Mouse (Mus musculus) gastrocnemius, postnatal 36 days (tissue): ENCODE measurements around the gene Capg. TPM values are rescaled to one million over a fixed set of nuclear protein-coding genes. Genes with fewer than 3 reads are reported as not detected.
A peak's percentile ranks its signal among the peaks of the same experiment; 100 is the strongest.
"Not testable (repeated sequence)": the region's sequence is repeated elsewhere in the genome, so short reads cannot be mapped to it uniquely, and the experiment has no call there.

Experiments used
- DNase-seq, 2 experiments: peaks; one replicate each; pipeline ENCODE4 v3.0.0; 2022
- intact Hi-C: fragments of 180-260 bp; cut with DNase I; formaldehyde crosslinking; loops from one replicate; pipeline ENCODE4 v1.15.1; 2025
- total RNA-seq, 2 experiments: library from RNA; stranded (reverse); gene quantifications; 2 replicates each; pipeline ENCODE4 v1.2.3; 2021

The Capg gene
- total RNA-seq, 2 experiments from 2014 or later: 7.2 to 11.8 TPM

DNA sequence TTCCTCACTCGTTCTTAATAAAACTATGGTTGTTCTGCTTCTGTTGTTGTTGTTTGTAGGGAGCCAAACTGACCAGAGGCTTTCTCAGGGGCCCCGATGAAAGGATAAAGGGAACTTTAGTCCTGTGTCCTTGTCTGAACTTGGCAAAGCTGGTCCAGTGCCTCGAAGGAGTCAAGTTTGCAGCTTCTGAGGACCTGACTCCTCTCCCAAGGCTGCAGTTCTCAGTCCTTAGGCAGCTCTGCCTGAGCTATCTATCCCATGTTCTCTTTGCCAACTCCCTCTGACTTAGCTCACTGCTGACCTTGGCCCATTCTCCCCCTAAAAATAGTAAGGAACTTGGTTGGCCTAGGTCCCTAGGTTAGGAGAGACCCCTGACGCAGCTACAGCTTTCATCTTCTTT, 17.1 kb upstream of the Capg start:
- no peak for DNase-seq
- intact Hi-C loops: no loop called here

DNA sequence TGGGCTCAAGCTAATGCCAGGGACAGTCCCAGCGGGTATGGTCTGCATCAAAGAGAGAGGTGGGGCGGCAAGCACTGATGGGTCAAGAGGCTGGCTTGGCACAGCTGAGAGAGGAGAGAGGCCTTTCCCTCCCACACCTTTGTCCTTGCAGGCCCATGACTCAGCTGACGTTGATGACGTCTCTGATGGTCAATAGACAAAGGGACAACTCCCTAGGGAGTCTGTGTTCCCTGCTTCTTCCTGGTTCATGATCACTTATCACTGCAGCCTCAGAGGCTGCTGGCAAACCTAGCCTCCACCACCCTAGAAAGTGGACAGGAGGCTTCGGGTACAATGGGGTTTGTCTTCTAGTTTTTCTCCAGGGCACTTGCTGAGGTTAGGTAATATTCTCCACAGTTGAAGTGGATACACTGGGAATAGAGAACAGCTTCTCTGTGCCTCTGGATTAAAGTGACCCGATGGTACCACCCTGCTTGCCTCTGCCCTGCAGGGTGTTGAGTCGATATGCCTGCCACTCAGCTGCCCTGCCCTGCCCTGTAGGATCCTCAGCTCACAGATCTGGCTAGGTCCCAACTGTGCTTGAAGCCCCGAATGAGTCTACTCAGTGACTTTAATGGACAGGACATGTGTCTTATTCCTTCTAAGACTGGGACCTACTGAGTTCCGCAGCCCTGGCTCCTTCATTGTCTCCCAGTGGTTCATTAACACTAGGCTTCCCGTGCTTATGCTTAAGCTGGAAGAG, 15.6 kb upstream of the Capg start:
- no peak for DNase-seq
- intact Hi-C loops: no loop called here

DNA sequence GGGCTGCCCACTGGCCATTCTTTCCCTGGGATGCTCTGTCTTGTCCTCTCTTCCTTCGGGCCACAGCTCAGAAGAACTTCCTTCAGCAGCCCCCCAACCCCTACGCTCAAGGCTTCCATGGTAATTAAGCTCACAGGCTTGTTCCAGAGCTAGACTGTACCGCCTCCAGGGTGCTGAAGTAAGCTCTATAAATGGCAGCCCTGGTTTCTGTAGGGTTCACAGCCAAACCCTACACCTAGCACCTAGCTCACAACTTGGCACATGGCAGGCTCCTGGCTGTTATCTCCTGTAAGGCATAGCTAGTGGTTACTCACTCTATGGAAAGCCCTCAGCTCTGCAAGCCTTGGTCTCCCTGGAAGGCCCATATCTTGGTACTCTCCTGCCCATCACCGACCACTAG, 11.6 kb upstream of the Capg start:
- no peak for DNase-seq
- intact Hi-C loops: no loop called here

DNA sequence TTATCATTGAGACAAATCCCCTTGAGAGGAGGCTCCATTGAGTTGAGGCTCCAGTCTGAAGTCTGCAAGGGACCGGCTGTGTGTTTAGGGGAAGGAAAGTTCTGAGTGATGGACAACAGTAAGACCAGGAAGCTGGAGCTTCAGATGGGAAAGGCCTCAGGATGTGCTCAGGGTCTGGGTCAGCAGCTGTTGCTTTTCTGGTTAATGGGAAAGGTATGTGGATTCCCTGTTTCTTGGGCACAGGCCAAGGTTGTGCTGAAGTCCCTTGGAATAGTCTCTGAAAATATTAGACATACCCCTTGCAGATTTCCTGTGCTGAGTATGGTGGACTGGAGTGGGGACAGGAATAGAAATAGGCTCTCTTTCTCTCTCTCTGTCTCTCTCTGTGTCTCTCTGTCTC, 10.6 kb upstream of the Capg start:
- intact Hi-C loops, DNase-seq: not testable (repeated sequence)

DNA sequence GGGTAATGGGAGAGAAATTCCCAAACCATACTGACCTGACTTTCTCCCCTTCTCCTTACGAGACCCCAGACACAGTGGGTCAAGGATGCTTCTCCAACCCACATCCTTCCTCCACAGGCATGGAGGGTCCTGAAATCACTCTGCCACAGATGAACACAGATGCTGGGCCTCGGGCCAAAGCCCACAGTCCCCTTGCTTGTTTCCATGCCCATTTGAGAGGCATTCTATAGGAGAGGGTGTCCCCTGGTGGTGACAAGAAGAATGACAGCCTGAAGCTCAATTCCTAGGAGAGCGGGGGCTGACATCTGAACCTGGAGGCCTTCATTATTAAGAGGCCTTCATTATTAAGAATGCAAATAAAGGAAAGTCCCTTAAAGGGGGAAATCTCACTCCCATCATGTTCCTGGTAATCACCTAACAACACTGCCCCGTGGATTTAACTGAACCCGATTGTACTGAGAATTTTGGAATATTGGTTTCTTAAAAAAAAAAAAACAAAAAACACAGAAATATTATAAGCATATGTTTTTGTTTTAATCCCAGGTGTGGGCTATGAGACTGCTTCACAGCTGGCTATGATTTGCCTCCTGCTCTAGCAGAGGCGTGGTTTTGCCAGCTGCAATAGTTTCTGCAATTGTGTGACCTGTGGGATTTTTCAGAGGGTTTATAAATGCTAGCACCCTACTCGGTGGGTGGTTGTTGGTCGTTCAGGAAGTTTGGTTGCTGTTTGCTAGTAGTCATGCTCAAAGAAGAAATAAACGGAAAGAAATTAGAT, 10.0 kb upstream of the Capg start:
- peak; percentile 52 to 62 for DNase-seq
- intact Hi-C loops: loop anchor here (1.0 kb wide), 1 partner anchor 106 kb away; no protein-coding TSS in a partner anchor

DNA sequence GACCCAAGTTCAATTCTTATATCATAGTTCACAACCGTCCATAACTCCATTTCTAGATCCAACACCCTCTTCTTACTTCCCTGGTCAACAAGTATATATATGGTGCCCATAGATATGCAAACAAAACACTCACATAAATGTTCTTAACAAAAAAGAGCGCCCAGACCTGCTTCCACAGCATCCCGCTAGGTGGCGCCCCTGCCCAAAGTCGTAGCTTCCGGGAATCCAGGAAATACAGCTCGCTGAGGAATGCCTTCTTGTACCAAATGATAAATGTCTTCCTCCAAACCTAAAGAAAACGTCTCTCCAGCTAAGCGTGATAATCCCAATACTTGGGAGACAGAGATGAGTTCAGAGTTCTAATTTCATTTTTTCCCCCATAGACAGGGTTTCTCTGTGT, 9.0 kb upstream of the Capg start:
- intact Hi-C loops: loop anchor here (1.0 kb wide), 1 partner anchor 31 kb away; no protein-coding TSS in a partner anchor
- DNase-seq: peak; percentile 76 to 82

DNA sequence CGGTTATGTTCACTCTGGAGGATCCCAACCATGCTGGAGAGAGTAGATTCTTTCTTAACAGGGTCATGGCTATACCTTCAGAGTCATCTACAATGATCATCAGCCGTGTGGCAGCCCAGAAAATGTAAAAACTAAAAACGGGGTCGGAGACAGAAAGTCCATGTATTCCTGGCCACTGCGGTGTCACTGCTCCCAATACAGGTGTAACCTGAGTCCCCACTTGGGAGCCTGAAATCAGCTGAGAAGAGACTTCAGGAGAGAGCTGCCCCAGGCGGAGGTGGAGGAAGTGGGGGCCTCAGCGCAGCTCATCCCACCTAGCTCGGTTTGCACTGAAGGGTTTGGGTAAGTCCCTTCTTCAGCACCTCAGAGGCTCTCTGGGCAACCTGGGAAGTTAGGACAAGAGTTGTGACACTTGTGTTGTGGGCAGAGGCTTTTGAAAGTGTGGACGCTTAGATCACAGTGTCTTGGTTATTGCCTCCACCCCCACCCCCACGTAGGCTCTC, 6.1 kb upstream of the Capg start:
- intact Hi-C loops: no loop called here
- no peak for DNase-seq

DNA sequence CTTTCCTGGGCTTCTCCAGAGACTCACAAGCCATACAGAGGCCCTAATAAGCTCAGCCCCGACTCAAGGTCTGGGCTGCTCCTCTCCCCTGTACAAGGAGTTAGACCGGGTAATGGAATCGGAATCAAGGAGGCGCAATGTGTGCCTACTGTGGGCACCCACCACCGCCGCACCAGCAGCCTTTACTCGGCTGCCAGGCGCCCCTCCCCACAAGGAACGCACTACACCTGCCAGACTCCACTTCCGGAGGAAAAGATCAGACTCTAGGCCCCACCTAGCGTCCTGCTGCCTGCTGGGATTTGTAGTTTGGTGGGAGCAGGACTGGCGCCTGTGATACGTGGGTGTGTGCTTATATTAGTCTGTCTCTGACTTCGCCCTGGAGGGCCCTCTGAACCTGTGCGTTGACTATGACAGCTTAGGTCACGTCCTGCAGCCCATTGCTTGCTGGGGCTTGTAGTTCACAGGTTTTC, 5.6 kb upstream of the Capg start:
- intact Hi-C loops: no loop called here
- peak; percentile 72 to 75 for DNase-seq

DNA sequence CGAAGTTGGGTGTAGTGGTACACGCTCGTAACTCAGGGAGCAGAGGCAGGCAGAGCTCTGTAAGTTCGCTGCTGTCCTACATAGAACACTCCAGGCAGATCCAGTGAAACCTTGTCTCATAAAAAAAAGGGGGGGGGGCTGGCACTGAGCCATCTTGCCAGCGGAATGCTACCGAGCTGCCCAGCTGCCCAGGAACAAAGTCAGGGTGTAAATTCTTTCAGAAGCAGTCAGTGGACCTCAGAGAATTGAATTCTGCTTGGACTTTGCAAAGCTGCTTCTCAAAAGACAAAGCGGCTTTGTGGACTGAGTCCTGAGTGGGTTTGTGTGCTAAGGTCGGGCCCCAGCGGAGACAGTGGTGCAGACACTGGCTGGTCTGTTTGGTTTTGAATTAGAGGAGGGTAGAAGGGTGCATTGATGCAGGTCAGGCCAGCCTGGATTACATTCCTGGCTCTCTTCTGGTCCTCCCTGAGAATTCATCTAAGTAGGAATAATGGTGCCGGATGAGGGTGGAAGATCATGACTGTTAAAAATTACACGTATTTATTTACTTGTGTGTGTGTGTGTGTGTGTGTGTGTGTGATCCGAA, 833 bp upstream of the Capg start:
- intact Hi-C loops: no loop called here

DNA sequence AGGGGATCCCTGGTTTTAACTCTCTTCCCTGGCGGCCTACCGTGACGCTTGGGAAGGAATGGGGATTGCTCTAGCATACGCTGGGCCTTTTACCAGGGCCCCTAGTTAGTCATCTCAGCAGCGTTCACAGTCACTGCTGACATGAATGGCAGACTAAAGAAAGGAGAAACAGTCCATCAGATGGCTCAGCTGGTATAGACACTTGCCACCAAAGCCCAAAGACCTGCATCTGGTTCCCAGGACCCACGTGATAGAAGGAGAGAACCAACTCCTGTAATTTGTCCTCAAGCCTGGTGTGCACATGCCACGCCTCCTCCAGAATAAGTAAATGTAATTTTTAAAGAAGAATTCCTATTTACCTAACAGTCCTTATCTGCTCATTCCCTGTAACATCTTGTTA, 1.2 kb downstream of the Capg start:
- intact Hi-C loops: no loop called here
- no peak for DNase-seq

More for the DNA sequence above, 833 bp upstream of the Capg start:
- no peak for DNase-seq

DNA sequence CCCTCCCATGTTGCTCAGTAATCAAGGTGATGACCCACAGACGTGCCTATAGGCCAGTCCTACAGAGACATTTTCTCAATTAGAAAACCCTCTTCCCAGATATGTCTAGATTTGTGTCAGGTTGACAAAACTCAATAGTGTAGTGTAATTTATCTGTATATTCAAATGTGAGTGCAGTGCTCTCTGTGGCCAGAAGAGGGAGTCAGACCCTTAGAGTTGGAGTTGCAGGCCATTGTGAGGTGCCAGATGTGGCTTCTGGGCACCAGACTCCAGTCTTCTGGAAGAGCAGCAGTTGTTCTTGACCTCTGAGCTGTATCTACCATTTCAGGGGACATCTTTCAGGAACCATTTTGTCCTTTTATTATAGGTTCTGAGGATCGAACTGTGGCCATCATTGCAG, 2.9 kb downstream of the Capg start:
- DNase-seq: no peak
- intact Hi-C loops: no loop called here

DNA sequence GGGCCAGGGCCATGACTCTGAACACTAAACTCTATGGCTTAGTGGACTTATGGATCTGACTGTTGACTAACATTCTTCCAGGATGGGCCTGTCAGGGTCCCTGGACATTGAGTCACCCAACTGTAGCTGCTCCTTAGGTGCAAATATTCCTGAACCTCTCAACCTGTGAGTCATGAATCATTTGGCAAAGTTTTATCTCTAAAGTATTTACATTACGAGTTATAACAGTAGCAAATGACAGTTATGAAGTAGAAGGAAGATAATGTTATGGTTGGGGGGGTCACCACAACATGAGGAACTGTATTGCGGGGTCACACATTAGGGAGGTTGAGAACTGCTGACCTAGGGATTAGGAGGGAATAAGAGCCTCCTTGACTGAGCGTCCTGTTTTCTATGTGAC, 3.7 kb downstream of the Capg start:
- intact Hi-C loops: no loop called here
- no peak for DNase-seq

DNA sequence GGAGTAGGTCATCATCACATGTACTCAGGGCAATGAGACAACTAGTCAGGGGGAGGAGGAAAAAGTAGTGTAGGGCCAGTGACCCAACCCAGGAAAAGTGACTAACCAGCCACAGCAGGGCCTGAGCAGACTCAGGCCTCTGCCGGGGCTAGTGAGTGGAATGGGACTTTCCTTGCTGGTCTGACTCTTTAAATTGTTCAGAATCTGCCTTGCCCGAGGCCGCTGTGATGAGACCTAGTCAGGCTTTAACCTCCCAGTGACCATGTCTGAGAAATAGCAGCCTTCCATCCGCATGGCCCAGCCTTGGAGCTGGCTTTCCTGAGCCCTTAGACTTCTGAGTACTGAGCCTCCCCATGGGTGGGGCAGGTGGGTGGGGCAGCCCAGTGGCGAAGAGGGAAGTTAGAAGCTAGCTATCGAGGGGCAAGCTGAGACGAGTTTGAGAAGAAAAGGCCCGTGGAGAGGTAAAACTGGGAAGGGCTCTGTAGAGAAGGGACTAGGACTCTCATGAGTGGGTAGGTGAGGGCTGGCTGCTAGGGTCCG, 4.9 kb downstream of the Capg start:
- DNase-seq: peak in 1 of 2 experiments; percentile 61
- intact Hi-C loops: no loop called here

DNA sequence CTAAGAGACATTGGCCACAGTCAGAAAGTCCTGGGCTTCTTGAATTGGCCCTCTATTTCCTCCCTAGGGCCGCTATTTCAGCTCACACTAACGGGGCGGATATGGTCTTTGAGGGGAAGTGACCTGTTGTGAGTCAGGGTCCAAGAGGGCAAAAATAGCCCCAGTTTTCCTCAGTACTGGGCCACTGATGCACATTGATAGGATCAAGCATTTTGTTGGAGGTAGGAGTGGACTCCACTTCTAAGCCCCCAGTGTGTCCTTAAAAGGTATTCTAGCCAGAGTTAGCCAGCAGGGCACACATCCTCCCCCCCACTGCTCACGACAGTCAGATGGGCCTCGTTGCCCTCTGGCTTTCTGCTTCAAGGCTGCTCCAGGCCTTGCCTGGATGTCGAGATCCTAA, 5.8 kb downstream of the Capg start:
- intact Hi-C loops: no loop called here
- no peak for DNase-seq

DNA sequence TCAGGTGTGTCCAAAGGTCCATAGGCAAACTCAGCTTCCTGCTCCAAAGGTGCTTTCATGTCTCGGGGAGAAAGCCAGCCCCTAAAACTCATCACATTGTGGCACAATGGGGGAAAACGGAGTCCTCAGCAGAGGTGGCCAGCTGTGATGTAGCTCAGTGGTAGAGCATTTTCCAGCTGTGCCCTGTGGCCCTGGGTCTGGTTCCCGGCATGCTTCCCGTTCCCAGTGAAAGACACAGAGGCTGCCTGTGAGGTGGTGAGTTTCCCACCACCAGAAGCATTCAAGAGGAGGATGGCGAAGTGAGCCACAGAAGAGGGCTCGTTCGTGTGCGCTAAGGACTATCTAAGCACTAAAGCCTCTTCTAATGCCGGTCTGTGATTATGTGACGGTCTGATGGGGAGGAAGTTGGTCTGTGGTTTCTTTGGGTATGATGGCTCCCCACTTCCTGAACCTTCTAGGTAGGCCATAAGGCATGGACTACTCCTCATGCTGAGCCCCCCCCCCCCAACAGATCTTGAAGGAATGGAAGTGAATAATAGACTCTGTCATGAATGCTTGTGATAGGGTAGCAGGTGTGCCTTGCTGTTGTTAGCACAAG, 6.4 kb downstream of the Capg start:
- DNase-seq: no peak
- intact Hi-C loops: no loop called here

DNA sequence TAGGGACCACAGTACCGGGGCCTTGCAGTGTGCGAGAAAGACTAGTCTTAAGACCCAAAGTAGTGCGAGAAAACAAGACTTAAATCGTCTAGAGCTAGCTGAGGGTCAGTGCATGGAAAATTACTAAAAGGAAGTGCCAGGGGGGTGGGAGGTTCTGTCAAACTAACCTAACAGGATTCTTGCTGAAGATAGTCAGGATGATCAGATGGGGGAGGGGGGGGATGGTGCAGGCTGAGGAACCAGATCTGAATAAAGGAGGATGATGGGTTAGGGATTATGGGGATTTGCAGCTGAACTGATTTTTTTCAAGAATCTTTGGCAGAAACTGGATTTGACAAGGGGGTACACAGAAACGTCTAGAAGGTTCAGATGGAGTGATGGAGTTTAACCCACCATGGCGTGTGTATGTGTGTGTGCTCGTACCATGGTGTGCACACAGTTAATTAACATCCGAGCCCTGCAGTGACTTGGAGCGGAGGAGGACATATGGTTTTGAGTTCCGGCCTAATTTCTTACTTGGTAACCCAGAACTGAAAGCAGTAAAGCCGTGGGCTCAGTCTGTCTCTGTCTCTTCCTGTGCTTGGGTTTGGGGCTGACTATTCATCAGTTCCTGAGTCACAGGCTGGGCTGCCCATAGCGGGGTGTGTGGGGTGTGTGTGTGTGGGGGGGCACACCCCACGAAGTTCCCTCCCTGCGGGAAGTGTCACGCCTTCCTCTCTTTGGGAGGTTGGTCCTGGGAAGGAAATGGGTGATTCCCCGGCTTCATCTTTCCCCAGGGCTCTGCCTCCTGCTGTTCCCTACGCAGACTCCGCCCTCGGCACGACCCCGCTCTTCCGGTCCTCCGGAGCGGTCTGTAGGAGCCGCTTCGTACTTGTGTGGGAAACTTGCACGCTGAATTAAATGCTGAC, 8.2 kb downstream of the Capg start:
- intact Hi-C loops: no loop called here
- peak; percentile 57 to 59 for DNase-seq

DNA sequence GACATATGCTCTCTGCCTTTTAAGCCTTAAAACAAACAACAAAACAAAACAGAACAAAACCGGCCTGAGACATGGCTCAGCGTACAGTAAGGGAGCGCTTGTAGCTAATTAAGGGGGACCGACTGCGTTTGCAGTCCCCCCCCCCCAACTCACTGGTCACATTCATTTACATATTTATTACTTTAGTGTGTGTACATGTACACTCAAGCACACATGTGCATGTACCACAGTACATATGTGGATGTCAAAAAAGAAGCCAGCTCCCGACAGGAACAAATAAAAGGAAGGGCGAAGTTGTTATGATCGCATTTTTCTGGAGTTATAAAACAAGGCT, 8.9 kb downstream of the Capg start:
- no peak for DNase-seq
- intact Hi-C loops: no loop called here

DNA sequence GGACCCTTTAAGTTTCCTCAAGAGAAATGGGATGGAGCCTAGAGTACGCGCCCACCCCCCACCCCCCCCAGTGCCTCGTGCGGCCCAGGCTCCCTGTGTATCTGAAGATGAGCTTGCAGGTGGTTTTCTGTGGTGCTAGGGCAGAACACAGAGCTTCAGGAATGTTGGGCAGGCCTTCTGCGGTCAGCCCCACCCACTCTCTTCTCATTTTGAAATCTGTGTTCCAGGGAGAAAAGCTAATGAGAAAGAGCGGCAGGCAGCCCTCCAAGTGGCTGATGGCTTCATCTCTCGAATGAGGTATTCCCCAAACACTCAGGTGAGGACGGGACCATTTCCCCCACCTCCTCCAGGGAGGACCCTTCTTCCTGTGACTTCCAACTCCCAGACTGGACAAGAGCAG, 16.6 kb downstream of the Capg start:
- intact Hi-C loops: no loop called here
- DNase-seq: no peak

DNA sequence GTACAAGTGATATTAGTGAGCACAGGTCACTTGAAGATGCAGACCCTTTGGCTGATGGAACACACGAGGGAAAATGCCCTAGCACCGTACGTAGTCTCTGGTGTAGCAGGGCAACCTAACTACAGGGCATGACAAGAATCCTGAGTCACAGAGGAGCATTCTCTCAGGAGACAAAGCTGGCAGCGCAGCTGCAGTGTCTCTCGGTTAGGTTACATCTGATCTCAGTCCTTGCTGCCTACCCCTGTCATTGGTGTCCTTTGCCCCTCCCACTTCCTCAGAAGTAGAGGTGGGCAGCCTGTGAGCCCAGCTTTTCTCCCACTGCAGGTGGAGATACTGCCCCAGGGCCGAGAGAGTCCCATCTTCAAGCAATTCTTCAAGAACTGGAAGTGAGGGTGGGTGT, 18.3 kb downstream of the Capg start:
- no peak for DNase-seq
- intact Hi-C loops: no loop called here

DNA sequence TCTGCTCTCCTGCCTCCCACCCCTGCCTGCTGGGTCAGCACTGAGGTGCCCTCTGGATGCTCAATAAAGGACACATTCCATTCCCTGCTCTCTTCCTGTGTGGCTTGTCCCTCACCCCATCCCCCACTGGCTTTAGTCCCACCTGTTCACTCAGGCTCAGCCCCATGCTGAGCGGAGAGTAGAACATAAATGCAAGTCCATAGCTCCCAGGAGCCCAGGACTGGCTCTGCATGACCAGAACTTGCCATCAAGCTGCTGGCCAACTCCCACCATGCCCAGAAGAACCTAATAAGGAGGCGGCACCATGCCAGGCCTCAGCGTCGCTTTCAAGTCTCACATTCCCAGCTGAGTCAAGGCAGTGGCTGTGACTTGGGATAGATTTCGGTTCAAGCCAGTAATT, 18.7 kb downstream of the Capg start:
- DNase-seq: no peak
- intact Hi-C loops: no loop called here
